Mouse (Mus musculus) embryo, embryonic 11 days (tissue): ENCODE measurements around the gene Phb.

Experiments
- DNase-seq: peaks from one replicate; pipeline ENCODE4 v3.0.0-alpha.2; 2015

The Phb gene

DNA sequence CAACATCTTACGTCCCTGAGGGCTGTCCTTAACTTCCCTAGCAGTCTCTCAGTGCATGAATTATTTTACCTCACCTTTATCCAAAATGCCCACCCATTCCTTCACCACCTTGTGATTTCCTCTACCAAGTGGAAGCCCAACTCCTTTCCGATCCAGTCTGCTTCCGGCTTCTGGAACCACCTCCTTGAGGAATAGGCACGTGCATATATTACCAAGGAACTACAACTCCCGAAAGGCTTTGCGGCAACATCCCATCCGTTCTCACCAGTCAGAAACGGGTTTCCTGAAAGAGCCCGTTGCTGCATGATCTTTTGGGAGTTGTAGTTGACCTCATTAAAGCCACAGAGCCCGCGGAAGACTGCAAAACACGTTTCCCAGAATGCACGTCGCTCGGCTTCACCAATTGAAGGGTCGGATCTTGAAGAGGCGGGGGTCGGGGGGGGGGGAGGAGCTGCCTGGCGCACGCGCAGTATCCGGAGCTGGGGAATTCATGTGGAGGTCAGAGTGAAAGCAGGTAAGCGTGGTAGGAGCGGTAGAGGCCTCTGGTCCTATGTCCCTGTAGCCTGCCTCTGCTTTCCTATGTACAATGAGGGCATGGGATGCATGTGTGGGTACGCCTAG lies at the start of gene Phb:
Gene Phb, plus strand, starts transcription at position 429 of the 621 bp plus-strand sequence.
- peak; percentile 97 for DNase-seq

DNA sequence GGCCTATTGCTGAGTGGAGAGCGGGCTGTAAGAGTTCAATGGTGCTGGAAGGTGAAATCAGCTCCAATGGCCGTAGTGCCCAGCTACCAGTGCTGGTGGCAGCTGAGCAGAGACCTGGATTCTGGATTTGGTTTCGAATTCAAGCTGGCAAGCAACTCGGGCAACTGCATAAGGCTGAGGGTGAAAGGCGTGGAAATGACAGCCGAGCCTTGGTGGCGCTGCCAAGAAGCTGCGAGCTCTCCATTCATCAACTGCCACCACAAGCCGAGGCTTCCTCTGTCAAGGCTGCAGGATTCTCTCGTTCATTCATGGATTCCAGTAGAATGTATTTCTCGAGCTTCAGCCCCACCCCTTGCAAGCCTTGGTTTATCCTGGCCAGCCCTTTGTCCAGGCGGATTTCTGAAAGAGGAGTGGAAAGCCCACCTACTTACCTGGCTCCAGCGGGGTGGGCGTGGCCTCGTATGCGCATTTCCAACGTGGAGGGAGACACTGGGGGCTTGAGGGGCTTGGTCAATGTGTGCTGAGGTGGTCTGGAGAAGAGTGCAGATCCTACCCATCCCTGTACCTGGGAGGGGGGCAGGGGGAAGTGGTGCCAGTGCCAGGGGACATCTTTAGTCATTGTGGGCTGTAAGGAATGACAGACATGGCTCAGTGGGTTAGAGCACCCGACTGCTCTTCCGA lies 48.8 kb upstream of the Phb start:
- DNase-seq: no peak

DNA sequence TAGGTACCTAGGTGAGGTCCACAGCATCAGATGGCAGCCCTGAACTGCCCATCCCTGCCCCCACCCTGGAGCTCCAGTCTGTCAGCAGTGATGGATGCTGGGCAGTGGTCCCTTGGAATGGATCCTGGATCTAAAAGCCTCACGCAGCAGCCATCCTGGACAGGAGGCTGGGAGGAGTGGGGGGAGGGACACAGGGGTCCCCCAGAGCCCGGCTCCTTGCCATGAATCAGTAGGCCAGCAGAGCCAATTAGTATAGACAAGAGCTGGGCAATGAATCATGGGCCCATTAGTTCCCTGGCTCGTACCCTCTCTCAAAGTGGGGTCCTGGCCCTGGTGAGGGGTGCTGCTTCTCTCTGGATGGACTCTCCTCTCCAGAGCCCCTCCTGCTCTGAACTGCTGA lies 47.7 kb upstream of the Phb start:
- DNase-seq: no peak

DNA sequence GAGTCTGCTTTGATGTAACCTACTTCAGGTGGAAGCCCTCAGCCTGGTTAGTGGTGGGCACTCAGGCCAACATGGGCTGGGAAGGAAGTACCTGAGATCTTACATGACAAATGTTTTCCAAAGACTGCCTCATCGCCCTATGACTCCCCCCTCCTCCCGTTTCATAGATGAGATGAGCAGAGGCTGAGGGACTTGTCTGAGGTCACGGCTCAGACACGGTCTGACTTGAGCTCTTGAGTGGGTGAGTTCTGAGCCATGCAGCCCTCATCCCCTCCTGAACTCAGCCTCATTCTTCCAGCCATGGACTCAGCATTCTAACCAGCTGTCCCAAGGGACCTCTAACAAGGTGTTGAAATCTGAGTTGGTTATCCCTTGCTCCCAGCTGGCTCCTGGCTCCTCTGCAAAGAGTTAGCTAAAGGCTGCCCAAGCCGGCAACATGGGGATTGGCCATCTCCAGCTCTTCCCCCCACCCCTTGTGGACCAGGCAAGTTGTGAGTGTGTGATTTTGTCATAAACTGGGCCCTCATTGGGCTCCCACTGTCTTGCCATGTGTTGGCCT lies 46.8 kb upstream of the Phb start:
- DNase-seq: no peak

DNA sequence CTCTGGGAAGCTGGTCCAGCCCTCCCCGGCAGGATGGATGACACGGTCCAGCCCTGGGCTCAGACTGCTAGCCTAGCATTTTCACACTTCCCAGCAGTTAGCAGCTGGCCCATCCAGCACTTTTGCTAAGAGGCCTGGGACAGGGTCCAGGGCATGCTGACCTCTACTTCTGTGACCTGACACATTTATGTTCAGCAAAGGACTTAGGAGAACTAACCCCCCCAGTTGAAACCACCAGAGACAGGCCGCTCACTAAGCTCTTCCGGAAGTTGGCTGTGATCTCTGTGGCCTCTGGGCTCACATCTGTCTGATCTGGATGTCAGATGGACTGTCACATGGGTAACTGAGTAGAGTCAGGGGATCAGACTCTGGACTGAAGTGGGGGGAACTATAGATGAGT lies 45.7 kb upstream of the Phb start:
- DNase-seq: no peak

DNA sequence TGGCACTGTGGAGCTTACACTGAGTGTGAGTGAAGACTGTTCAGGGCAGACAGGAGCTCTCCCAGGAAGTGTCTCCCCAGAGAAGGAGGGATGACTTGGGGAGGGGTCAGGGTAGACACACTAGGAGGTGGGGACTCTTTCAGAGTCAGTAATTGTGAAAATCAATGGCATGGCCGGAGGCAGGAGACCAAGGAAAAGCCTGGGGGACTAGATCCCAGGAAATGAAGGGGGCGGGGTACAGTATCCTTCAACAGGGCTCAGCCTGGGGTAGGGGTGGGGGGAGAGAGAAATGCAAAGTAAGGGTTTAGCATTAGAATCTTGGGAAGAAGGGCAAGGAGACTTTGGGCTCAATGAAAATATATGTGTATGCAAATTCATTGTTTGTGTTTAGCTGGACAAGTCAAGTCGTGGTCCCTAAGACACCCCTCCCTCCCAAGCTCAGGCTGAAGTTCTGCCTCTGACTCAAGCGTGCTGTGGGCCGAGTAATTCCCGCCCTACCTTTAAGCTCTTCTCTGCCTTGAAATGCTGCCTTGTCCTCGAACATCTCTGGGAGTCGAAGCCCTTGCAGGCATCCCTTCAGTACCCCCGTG lies 45.1 kb upstream of the Phb start:
- DNase-seq: no peak

DNA sequence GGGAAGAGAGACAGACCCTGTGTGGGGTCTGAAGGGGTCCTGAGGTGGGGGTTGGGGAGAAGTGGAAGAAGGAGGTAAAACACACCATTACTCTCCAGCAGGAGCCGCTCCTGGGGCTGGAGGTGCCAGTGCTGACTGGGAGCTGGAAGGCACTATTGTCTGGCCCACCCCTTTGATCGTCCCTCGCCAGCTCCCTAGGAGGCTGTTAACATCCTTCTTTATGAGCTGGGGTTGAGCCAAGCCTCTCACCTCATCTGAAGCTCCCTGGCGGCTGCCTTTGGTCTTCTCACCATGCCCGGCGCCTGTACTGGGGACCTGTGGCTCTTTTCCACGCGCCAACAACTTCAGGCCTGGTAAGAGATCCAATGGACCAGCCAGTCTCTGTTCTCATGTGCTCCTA lies 44.3 kb upstream of the Phb start:
- no peak for DNase-seq

DNA sequence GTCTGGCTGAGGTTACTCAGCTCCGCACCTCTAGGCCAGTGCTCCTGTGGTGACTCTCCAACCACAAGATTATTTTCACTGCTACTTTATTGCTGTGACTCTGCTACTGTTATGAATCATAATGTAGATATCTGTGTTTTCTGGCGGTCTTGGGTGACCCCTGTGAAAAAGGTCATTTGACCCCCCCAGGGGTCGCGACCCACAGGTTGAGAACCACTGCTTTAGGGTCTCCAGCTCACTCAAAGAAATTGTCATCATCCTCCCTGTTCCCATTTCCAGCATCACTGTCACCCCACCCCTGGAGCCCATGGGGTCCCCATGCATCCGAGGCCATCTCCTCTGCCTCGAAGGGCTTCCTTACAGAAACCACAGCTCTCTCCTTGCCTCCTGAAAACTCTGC lies 36.2 kb upstream of the Phb start:
- no peak for DNase-seq

DNA sequence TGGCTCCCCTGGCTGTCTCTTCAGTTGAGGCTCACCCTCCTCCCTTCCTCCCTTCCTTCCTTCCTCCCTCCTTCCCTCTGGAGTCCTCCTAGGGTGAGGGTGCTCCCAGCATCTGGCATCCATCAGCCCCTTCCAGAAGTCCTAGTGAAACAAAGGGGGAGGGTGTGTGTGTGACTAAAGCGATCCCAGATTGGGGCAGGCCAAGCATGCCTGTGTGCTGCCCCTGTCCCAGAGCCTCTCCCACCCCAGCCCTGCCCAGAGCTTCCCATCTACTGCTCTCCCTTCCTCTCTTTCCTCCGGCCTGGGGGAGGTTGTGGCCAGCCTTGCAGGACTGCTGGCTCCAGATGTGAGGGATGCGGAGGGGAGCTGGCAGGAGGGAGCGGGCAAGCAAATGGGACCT lies 35.5 kb upstream of the Phb start:
- DNase-seq: peak; percentile 71

DNA sequence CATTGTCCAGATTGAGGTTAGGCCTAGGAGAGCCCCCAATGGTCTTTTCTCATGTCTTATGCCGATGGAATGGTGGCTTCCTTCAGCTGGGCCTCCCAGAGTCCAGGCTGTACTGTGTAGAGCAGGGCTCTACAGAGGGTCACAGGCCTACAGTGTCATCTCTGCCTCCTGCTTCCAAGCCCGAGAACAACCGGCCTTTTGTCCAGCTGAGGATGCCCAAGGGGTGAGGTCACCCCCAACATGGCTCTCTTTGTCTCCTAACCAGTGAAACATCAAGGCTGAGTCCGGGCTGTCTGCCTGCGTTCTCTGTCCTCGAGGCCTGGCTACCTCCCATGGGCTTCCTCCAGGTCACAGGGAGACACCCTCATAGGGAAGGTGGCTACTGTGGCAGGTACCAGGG lies 34.3 kb upstream of the Phb start:
- DNase-seq: no peak

DNA sequence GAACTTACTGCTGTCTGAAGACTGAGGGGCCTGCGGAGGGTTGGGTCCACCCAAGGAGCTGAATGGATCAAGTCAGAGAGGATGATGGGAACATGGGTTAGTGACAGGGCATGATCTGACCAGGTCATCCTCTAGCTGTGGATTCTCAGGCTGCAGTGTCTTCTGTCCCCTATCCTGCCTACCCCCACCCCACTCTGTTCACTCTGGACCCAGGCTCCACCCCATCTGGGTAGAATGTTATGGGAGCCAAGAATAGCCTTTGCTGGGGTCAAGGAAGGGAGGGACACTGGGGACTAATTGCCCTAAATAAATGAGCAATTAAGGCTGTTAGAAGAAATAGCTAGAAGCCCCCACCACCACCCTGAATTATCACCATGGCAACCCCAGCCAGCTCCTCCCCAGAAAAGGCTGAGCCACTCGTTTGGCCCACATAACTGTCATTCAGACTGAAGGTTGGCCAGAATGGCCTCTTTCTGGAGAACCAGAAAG lies 33.2 kb upstream of the Phb start:
- DNase-seq: no peak

DNA sequence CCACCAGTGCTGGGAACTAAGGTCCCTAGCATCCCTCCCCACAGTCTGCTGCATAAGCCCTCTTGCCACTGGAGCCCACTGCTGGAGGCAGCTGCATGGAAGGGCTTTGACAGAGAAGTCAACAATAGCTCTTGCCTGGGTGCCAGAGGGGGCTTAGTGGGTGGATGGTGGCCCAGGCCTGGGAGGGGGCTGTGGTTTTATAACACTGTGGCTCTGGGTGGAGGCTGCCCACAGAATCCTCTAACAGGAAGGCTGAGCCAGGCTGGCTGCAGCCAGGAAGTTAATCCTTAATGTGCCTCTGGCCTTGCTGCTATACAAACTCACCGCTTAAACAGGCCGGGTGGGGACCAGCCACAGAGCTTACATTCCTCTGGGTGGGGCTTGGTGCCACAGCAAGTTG lies 31.7 kb upstream of the Phb start:
- no peak for DNase-seq

DNA sequence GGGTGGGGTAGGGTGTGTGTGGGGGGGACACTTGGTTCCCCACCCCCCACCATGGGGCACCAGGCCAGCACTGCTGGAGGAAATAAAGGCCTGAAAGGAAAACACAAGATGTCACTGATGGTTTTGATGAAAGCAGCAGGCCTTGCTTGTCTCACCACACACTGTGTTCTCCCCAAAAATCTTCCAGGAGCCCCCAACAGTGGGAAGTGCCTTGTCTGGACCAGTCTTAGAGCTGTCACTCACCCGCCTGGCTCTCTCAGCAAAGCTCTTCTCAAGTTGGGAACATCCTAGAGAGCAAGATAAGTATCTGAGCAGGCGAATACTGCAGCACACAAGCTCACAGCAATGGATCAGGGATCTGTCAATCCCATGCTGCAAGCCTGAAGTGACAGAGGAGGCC lies 26.0 kb upstream of the Phb start:
- DNase-seq: no peak

DNA sequence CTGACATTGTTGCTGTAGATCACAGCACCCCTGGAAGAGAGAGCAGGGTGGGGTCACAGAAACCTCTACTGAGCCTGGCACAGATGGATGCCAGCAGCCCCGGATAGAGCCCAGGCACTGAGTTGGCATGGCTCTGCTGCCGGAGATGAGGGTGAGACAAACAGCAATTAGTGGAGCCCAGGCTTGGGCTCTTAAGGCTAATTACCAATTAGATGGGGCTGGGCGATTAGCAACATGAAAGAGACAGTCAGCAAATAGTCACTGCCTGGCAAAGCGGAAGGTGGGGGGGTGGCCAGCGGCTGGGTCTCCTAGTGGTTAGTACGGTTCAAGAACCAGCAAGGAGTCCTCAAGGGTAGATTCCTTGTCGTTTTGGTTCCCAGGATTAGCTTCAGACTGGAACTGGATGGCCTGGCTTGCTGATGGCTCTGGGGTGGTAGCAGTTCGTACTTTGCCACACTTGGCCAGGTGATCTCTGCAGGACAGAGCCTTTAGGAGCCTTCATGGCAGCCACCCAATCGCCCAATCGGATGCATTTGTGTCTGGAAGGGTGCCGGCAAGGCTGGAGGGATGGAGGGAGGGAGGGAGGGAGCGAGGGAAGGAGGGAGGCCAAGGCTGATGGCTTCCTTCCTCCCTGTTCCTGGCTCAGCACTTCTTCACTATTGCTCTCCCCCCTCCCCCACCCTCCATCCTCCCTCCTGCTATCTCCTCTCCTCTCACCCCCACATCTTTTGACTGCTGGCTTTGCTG lies 24.1 kb upstream of the Phb start:
- DNase-seq: no peak

DNA sequence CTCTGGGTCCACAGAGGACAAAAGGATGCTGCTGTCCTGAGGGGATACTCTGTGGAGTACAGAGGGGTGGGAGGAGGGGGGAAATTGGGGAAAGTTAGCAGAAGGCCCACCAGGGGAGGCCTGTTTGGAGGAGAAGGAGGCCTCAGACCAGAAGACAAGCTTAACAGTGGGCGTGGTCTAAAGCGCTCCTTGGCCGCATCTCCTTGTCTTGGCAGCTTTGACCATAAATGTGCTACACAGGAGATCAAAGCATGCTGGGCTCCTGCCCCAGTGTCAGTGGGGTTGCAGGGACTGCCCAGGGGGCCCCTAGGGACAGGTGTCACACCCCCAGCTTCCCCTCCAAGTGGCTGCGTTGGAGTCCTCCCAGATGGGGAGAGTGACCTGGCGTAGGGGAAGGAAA lies 22.9 kb upstream of the Phb start:
- no peak for DNase-seq

DNA sequence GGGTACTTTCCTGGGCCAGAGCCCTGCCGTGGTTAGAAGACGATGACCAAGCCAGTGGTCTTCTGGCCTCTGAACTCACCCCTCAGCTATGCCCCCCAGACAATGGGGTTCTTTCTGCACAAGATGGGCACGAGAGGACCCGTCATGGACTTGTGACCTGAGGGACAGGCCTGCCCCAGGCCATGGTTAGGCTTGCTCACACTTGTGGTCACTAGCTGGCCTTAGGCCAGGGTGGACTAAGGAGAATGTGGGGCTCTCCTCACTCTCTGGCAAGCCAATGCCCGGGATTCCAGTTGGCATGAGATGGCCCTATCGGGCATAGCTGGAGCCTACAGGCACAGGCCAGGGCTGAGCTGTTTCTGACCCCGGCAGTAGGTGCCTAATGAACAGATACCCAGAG lies 22.4 kb upstream of the Phb start:
- DNase-seq: no peak

DNA sequence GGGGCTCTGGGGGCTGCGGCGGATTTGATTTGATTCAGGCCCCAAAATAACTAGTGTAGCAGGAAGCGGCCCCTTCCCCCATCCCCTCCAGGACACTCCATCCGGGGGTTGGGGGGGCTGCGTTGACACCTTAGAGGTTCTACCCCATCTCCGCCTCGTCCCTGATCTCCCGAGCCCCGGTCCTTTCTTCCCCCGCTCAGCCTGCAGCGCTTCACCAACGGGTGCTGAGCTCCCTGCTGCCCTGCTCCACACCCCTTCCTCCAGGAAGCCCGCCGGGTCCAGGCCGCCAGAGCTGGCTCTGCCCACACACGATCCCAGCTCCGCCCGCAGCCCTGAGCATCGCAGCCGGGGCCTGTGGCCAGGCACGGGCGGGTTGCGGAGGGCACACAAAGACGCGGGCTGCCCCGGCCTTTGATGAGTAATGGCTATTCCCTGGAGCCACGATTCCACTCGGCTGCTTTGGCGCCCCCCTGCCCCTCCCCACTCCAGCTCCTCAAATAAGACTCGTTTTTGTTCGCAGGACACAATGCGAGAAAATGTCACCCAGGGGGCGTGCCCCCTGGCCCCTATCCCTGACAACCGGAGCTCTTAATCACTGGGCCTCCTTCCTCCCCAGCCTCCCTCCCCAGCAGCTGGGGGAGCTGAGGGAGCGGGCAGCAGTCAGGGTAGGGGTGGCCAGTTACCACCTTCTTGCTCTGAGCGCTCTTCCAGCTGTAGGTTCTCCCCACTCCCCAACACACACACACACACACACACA lies 21.2 kb upstream of the Phb start:
- DNase-seq: peak; percentile 88

DNA sequence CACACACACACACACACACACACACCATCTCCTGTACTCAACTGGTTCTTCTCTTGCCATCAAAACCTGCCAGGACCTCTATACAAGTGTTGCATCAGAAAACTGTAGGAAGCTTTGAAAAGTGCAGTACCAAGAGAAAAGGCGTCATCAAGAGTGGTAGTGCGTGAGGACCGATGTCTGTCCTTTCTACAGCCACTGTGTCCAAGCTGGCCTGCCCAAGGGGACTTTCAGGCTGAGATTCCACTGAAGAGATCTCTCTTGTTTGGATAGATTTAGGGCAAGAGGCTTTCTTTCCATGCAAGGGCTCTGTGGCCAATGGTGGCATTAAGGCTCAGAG lies 20.6 kb upstream of the Phb start:
- no peak for DNase-seq

DNA sequence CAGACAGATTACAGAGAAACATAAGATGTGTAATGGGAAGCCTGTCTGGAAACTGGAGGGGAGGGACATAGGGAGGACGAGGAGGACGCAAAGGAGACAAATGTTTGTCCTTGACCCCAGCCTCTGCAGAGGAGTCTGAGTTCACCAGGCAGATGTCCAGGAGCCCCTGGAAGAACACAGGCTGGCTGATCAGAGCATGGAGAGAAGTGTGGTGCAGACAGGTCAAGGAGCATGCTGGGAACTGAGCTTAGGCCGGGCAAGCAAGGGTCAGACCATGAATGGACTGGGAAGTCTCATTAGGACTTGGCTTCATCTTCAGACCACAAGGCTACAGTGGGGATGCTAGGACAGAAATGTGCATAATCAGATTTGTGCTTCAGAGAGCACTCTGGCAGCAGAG lies 19.0 kb upstream of the Phb start:
- no peak for DNase-seq

DNA sequence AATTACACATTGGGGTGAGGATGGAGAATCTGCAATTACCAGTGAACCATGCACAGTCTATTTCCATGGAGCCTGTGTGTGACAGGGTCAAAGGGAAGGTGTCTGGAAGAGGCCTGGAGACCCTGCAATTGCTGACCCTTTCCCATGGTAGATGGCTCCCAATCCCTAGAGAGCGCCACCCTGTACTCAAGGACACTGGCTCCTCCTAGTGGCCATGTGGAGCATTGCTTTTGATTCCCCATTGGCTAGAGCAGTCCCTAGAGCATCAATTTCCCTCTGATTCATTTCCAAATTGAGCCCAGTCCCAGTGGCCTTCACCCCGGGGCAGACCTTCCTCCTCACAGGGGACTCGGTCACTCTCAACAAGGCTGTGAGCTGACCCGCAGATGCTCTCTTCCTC lies 17.9 kb upstream of the Phb start:
- peak; percentile 86 for DNase-seq

DNA sequence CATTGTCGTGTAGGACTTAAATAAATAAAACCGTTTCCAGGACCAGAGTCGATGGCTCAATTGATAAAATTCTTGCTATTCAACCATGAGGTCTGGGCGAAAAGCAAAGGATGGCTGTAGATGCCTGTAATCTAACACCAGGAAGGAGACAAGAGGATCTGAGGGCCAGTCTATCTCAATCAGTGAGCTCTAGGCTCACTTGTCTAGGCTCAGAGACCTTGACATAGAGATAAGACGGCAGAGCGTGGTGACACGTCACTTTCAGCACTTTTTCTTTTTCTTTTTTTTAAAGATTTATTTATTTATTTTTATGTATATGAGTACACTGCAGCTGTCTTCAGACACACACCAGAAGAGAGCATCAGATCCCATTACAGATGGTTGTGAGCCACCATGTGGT lies 17.2 kb upstream of the Phb start:
- DNase-seq: no peak

DNA sequence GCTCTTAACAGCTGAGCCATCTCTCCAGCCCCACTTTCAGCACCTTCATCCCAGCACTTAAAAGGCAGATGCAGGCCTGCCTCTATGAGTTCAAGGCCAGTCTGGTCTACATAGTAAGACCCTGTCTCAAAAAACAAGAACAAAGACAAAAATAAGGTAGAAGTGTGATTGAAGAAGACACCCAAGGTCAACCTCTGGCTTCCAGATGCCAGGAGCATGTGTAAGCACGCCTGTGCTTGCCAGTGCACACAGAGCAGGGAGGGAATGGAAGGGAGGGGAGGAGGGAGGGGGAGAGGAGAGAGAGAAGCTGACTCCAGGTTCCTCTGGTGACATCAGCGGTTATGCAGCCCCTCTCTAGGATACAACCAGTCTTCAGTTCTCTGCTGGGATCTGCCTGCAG lies 16.8 kb upstream of the Phb start:
- no peak for DNase-seq

DNA sequence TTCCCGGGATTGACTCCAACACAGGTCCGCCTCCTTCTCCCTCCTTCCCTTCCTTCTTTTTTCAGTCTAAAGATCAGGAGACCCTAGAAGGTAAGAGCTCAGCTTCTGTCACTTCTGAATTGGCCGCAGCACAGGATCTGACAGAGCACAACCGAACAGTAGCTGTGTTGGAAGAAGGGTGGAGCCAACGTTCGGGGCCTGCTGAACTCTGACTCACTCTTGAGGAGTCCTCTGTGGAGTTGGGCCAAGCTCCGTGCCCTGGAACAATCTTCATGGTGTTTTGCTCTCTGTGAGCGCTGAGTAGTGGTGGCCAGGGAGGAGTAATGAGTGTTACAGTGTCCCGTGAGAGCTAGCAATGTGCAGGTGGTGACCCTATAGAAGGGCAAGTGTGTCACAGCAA lies 15.8 kb upstream of the Phb start:
- DNase-seq: no peak
